Mouse (Mus musculus) activated CD4-positive, CD25-positive, alpha-beta regulatory T cell, adult 4 months (primary cell): ENCODE data around the gene Rgsl1. TPM values are rescaled to one million over a fixed set of nuclear protein-coding genes. Genes with fewer than 3 reads are reported as not detected.
"Not testable (repeated sequence)": the region's sequence is repeated elsewhere in the genome, so short reads cannot be mapped to it uniquely, and the experiment has no call there.

Experiments
- ATAC-seq: one replicate; pipeline ENCODE4 v1.8.0; 2017
- polyA plus RNA-seq, 2 experiments: library from polyadenylated mRNA; unstranded; fragments of 100-300 nt; shearing (Covaris generic); gene quantifications; one replicate each; pipeline ENCODE4 v1.2.1; 2017

Gene Rgsl1
- polyA plus RNA-seq, 2 experiments from 2014 or later, result not detected

GRCm38 (mm10) chr1:153775174-153775573, 68.8 kb downstream of the Rgsl1 start:
- ATAC-seq, result no peak

GRCm38 (mm10) chr1:153770776-153771167, 73.2 kb downstream of the Rgsl1 start:
- ATAC-seq, result no peak

- ATAC-seq, result no peak
Observed at GRCm38 (mm10) chr1:153769998-153770775, 73.8 kb downstream of the Rgsl1 start.

- ATAC-seq, result not testable (repeated sequence)
Observed at GRCm38 (mm10) chr1:153769571-153769970, 74.4 kb downstream of the Rgsl1 start.

- no peak for ATAC-seq
Observed at GRCm38 (mm10) chr1:153768465-153768864, 75.5 kb downstream of the Rgsl1 start.

- no peak for ATAC-seq
Observed at GRCm38 (mm10) chr1:153767281-153767680, 76.7 kb downstream of the Rgsl1 start.

GRCm38 (mm10) chr1:153766298-153766697, 77.6 kb downstream of the Rgsl1 start:
- no peak for ATAC-seq

GRCm38 (mm10) chr1:153764136-153764535, 79.8 kb downstream of the Rgsl1 start:
- no peak for ATAC-seq

GRCm38 (mm10) chr1:153753725-153754464, 90.0 kb downstream of the Rgsl1 start:
- no peak for ATAC-seq

- ATAC-seq, result no peak
Observed at GRCm38 (mm10) chr1:153752521-153752920, 91.4 kb downstream of the Rgsl1 start.

GRCm38 (mm10) chr1:153751763-153752301, 92.1 kb downstream of the Rgsl1 start:
- peak; percentile 62 for ATAC-seq

GRCm38 (mm10) chr1:153750054-153750453, 93.9 kb downstream of the Rgsl1 start:
- no peak for ATAC-seq

- ATAC-seq, result peak; percentile 50
Observed at GRCm38 (mm10) chr1:153749211-153749801, 94.6 kb downstream of the Rgsl1 start, which contains the start of gene Rnasel. Rnasel (plus strand) TSS chr1:153749426.

GRCm38 (mm10) chr1:153748549-153748948, 95.4 kb downstream of the Rgsl1 start:
- ATAC-seq, result peak; percentile 16

GRCm38 (mm10) chr1:153747861-153748530, 95.9 kb downstream of the Rgsl1 start:
- ATAC-seq, result no peak

- ATAC-seq, result peak; percentile 16
Observed at GRCm38 (mm10) chr1:153746728-153747127, 97.2 kb downstream of the Rgsl1 start.

- no peak for ATAC-seq
Observed at GRCm38 (mm10) chr1:153746119-153746670, 97.7 kb downstream of the Rgsl1 start.

- no peak for ATAC-seq
Observed at GRCm38 (mm10) chr1:153742374-153743155, 101.4 kb downstream of the Rgsl1 start.

- no peak for ATAC-seq
Observed at GRCm38 (mm10) chr1:153741551-153742316, 102.2 kb downstream of the Rgsl1 start.

- no peak for ATAC-seq
Observed at GRCm38 (mm10) chr1:153740775-153741400, 103.1 kb downstream of the Rgsl1 start.
